8 mouse cellular contexts compared by ENCODE assay signal in genomic region chr10:119239633-119239968, GRCm38 (mm10). TPM values are rescaled to one million over a fixed set of nuclear protein-coding genes. Genes with fewer than 3 reads are reported as not detected.
DNase-seq lines count a peak whose midpoint lies in the region; ATAC-seq and TF ChIP-seq lines count a peak whose summit lies in the region.

No protein-coding gene starts in this region.

- peaks cover 42% of the 10 kb centered on the region for H3K79me2 ChIP-seq in MEL (ENCODE audit: control insufficient read depth, insufficient read depth, low read length, poor library complexity)

- TF ChIP-seq RAD21 in MEL (IDR thresholded peaks at IDR 0.05; ENCODE audit: low read depth, low read length), result no peak

- no peak for TF ChIP-seq CTCF in heart, postnatal 0 days (IDR thresholded peaks at IDR 0.05; ENCODE audit: low read depth)
- no peak for TF ChIP-seq CTCF in MEL (IDR thresholded peaks at IDR 0.05 in 2 of 3, conservative IDR thresholded peaks at IDR 0.05 in 1 of 3; ENCODE audit: control insufficient read depth in 1 of 3, insufficient read depth in 1 of 3, low read depth in 2 of 3, low read length in 3 of 3, poor library complexity in 1 of 3, severe bottlenecking in 1 of 3)

- 0% methylated on average over 20 of the region's 37 CpGs for WGBS in heart, postnatal 0 days
- 3% methylated on average over 13 of the region's 37 CpGs for WGBS in hindbrain, embryonic 11.5 days
- 0% methylated on average over 37 of the region's 37 CpGs for WGBS in midbrain, embryonic 10.5 days

- no peak for TF ChIP-seq POLR2A in MEL (IDR thresholded peaks at IDR 0.05; ENCODE audit: control insufficient read depth in 1 of 2, insufficient read depth in 1 of 2, low read depth in 1 of 2, low read length in 2 of 2, poor library complexity in 1 of 2)

- H3K4me3 ChIP-seq in heart, postnatal 0 days (ENCODE audit: low read depth, low read length), result peak overlapping the region; percentile 99
- peak overlapping the region; percentile 88 to 98 for H3K4me3 ChIP-seq in MEL (ENCODE audit: control insufficient read depth in 1 of 2, insufficient read depth in 1 of 2, low read depth in 2 of 2, low read length in 2 of 2)
- H3K4me3 ChIP-seq in hindbrain, embryonic 11.5 days (ENCODE audit: low read depth, low read length), result peak overlapping the region; percentile 96
- peak overlapping the region; percentile 95 for H3K4me3 ChIP-seq in midbrain, embryonic 10.5 days

- H3K36me3 ChIP-seq in heart, postnatal 0 days (replicated peaks; ENCODE audit: control insufficient read depth, insufficient read depth, low read length), result peaks cover 3% of the 10 kb centered on the region; the same call in 1 of the 2 replicates
- H3K36me3 ChIP-seq in MEL (ENCODE audit: control insufficient read depth in 1 of 2, insufficient read depth in 2 of 2, low read length in 2 of 2), result peaks cover 9 to 19% of the 10 kb centered on the region in 2 experiments
- H3K36me3 ChIP-seq in hindbrain, embryonic 11.5 days (ENCODE audit: control insufficient read depth, insufficient read depth, low read length), result no peaks in the 10 kb centered on the region
- peaks cover 27% of the 10 kb centered on the region for H3K36me3 ChIP-seq in midbrain, embryonic 10.5 days

- no peaks in the 10 kb centered on the region for H3K9me3 ChIP-seq in heart, postnatal 0 days (replicated peaks; ENCODE audit: control insufficient read depth, low read length)
- H3K9me3 ChIP-seq in MEL (replicated peaks; ENCODE audit: insufficient read depth, low read length), result no peaks in the 10 kb centered on the region
- H3K9me3 ChIP-seq in hindbrain, embryonic 11.5 days (ENCODE audit: control insufficient read depth, low read length), result no peaks in the 10 kb centered on the region
- no peaks in the 10 kb centered on the region for H3K9me3 ChIP-seq in midbrain, embryonic 10.5 days (replicated peaks)

- peak overlapping the region; percentile 99 for H3K27ac ChIP-seq in heart, postnatal 0 days (ENCODE audit: low read depth)
- H3K27ac ChIP-seq in MEL (ENCODE audit: control insufficient read depth, low read depth, low read length), result peak overlapping the region; percentile 69
- peak overlapping the region; percentile 98 for H3K27ac ChIP-seq in hindbrain, embryonic 11.5 days (ENCODE audit: low read depth, low read length)
- peak overlapping the region; percentile 98 for H3K27ac ChIP-seq in midbrain, embryonic 10.5 days (replicated peaks)

- H3K27me3 ChIP-seq in heart, postnatal 0 days (ENCODE audit: control insufficient read depth, insufficient read depth, low read length), result no peaks in the 10 kb centered on the region
- no peaks in the 10 kb centered on the region for H3K27me3 ChIP-seq in MEL (ENCODE audit: control insufficient read depth in 1 of 2, insufficient read depth in 2 of 2, low read length in 2 of 2)
- H3K27me3 ChIP-seq in hindbrain, embryonic 11.5 days (ENCODE audit: control insufficient read depth, insufficient read depth, low read length), result no peaks in the 10 kb centered on the region
- no peaks in the 10 kb centered on the region for H3K27me3 ChIP-seq in midbrain, embryonic 10.5 days (ENCODE audit: low read depth, poor library complexity, severe bottlenecking)

- peak overlapping the region; percentile 99 for H3K9ac ChIP-seq in heart, postnatal 0 days (replicated peaks; ENCODE audit: low read depth, low read length)
- peak overlapping the region; percentile 94 for H3K9ac ChIP-seq in MEL (ENCODE audit: control insufficient read depth, low read depth, low read length, poor library complexity, severe bottlenecking)
- peak overlapping the region; percentile 98 for H3K9ac ChIP-seq in hindbrain, embryonic 11.5 days (ENCODE audit: low read depth, low read length)

- no peak for TF ChIP-seq EP300 in heart, postnatal 0 days (IDR thresholded peaks at IDR 0.05; ENCODE audit: low read depth)
- TF ChIP-seq EP300 in MEL (IDR thresholded peaks at IDR 0.05; ENCODE audit: low read depth in 1 of 2, low read length in 2 of 2), result no peak

- H3K4me1 ChIP-seq in heart, postnatal 0 days (ENCODE audit: control insufficient read depth, insufficient read depth), result peaks cover 23% of the 10 kb centered on the region
- H3K4me1 ChIP-seq in MEL (ENCODE audit: control insufficient read depth in 1 of 2, insufficient read depth in 2 of 2, low read length in 2 of 2), result peaks cover 3 to 7% of the 10 kb centered on the region in 2 experiments; a peak in 2 of 4 replicates
- H3K4me1 ChIP-seq in hindbrain, embryonic 11.5 days (replicated peaks; ENCODE audit: control insufficient read depth, insufficient read depth, low read length), result peaks cover 5% of the 10 kb centered on the region
- peaks cover 24% of the 10 kb centered on the region for H3K4me1 ChIP-seq in midbrain, embryonic 10.5 days

- H3K4me2 ChIP-seq in heart, postnatal 0 days (ENCODE audit: low read depth, low read length), result peak overlapping the region; percentile 91
- peak overlapping the region; percentile 69 for H3K4me2 ChIP-seq in hindbrain, embryonic 11.5 days (replicated peaks; ENCODE audit: low read depth, low read length)

- no peak for DNase-seq in heart, postnatal 0 days (ENCODE audit: low spot score)
- no peak for DNase-seq in heart, adult 9 months (ENCODE audit: low spot score in 2 of 2)
- DNase-seq in MEL (ENCODE audit: low read depth, low spot score), result no peak
- DNase-seq in hindbrain, embryonic 11.5 days (ENCODE audit: low spot score), result no peak
- no peak for DNase-seq in midbrain, embryonic 10.5 days (ENCODE audit: low spot score)
- no peak for DNase-seq in right cerebral cortex, postnatal 10 days (ENCODE audit: low spot score in 2 of 2)
- DNase-seq in ovary, adult 18-20 months (ENCODE audit: low spot score), result no peak

- peak; percentile 48 for ATAC-seq in heart, postnatal 0 days (ENCODE audit: insufficient read depth, low read depth)
- ATAC-seq in hindbrain, embryonic 11.5 days (ENCODE audit: low FRiP score), result peak; percentile 76
- ATAC-seq in erythroid progenitor cell, adult 5-6 weeks (replicated peaks; ENCODE audit: low FRiP score, poor library complexity, severe bottlenecking), result no peak

TF ChIP-seq in MEL, 35 proteins besides CTCF, POLR2A, EP300 and RAD21:
- TF ChIP-seq NRF1 (IDR thresholded peaks at IDR 0.05; ENCODE audit: insufficient read depth, low read depth, low read length, poor library complexity, severe bottlenecking) (no peak), TAL1 (IDR thresholded peaks at IDR 0.05; ENCODE audit: low read length) (no peak), TBP (IDR thresholded peaks at IDR 0.05; ENCODE audit: low read depth, low read length) (no peak), USF2 (IDR thresholded peaks at IDR 0.05; ENCODE audit: borderline replicate concordance in 1 of 2, insufficient read depth in 1 of 2, low read depth in 1 of 2, low read length in 2 of 2) (no peak), SIN3A (IDR thresholded peaks at IDR 0.05; ENCODE audit: low read length) (no peak), USF1 (IDR thresholded peaks at IDR 0.05; ENCODE audit: low read depth, low read length) (no peak), MXI1 (IDR thresholded peaks at IDR 0.05; ENCODE audit: low read depth, low read length) (no peak), BHLHE40 (IDR thresholded peaks at IDR 0.05; ENCODE audit: borderline replicate concordance, low read depth, low read length) (no peak), GABPA (IDR thresholded peaks at IDR 0.05; ENCODE audit: low read depth, low read length) (no peak), MAFK (IDR thresholded peaks at IDR 0.05; ENCODE audit: borderline replicate concordance, low read depth, low read length) (no peak), ZMIZ1 (IDR thresholded peaks at IDR 0.05; ENCODE audit: low read depth, low read length) (no peak), CHD2 (IDR thresholded peaks at IDR 0.05; ENCODE audit: low read length) (no peak), ZC3H11A (IDR thresholded peaks at IDR 0.05; ENCODE audit: low read depth, low read length) (no peak), ZNF384 (IDR thresholded peaks at IDR 0.05; ENCODE audit: low read depth, low read length) (no peak), MAX (IDR thresholded peaks at IDR 0.05; ENCODE audit: low read length) (no peak), UBTF (IDR thresholded peaks at IDR 0.05; ENCODE audit: borderline replicate concordance, insufficient read depth, low read depth, low read length) (no peak), POLR2AphosphoS5 (IDR thresholded peaks at IDR 0.05; ENCODE audit: borderline replicate concordance, low read depth, low read length) (no peak), RCOR1 (IDR thresholded peaks at IDR 0.05; ENCODE audit: low read depth, low read length) (no peak), NELFE (IDR thresholded peaks at IDR 0.05; ENCODE audit: low read depth, low read length) (no peak), MYC (IDR thresholded peaks at IDR 0.05; ENCODE audit: low read depth, low read length) (no peak)
TF ChIP-seq in MEL: peak in this region for 0.

RNA-seq across cellular contexts. Expression of gene Cand1, which starts 0.3 kb away (rescaled TPM):
- 41.6 and 76.8 TPM in 2 replicates for total RNA-seq in heart, postnatal 0 days (2014; rRNA removed; ENCODE audit: low replicate concordance)
- 15.4 and 19.4 TPM in 2 replicates for polyA plus RNA-seq in heart, postnatal 0 days (2015; fragmentation: Nextera tagmentation; extraction: Ambion mirVana)
- 59.4 and 66.9 TPM in 2 replicates for total RNA-seq in MEL (2012; rRNA removed)
- 100 to 1,000 TPM; 161 to 187 TPM for polyA plus RNA-seq in MEL (2012; ENCODE audit: insufficient read depth in 1 of 2, insufficient read length in 2 of 2, low read depth in 1 of 2, low replicate concordance in 2 of 2, missing spikeins in 1 of 2)
- polyA plus RNA-seq in hindbrain, embryonic 11.5 days (2014; fragmentation: Nextera tagmentation; extraction: Ambion mirVana), result 95.0 and 116 TPM in 2 replicates
- 92.6 and 93.3 TPM in 2 replicates for polyA plus RNA-seq in midbrain, embryonic 10.5 days (2016; fragmentation: Nextera tagmentation; extraction: Ambion mirVana)
- 7.2 and 28.9 TPM in 2 replicates for total RNA-seq in erythroid progenitor cell, adult 5-6 weeks (2015; ENCODE audit: low replicate concordance)
- total RNA-seq in erythroid progenitor cell, adult 5-6 weeks (2017; ENCODE audit: low replicate concordance), result 15.9 and 28.4 TPM in 2 replicates
